Mouse (Mus musculus): ENCODE results near the gene Syne2. TPM values are rescaled to one million over a fixed set of nuclear protein-coding genes. Genes with fewer than 3 reads are reported as not detected.

Syne2 gene
- polyA plus RNA-seq, 1 experiment, result 28.9 TPM

DNA sequence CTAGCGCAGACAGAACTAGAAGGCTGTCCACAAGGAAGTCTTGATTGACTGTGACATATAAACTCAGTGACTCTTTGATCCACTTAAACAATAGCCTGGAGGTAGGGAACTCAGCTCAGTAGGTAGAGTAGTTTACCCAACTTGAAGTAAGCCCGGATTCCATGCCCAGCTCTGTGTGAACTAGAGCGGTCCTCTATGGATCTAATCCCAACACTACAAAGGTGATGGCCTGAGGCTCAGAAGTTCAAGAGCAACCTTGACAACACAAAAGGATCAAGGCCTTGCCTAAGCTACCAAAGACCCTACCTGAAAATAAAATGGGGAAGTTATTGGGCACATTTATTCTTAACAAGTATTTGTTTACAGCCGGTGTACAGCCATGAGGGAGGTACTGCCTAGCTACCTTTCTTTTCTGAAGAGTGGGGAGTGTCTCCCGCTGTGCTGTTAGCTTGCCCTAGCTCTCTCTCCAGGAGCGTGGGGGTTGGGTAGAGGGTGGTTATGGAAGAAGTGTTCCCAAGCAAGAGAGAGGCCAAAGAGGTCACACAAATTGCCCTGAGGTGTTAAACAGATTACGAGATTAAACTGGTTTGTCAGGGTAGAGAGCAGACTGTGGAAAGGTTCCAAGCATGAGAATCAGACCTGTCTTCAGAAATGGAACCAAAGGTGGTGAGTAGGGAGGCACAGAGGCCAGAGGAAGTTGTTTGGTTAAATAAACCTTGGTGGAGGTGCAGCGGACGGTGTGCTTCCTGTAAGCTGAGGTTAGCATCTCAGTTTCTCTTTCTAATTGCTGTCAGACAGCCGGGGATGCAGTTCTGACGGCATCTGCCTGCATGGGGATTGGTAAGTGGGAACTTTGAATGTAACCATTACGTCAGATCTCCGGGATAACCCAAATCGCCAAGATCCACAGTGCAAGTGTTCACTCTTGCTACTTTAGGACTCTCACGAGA lies 268.3 kb downstream of the Syne2 start:
- H3K27me3 ChIP-seq (ENCODE audit: control insufficient read depth, insufficient read depth, low read length, poor library complexity, severe bottlenecking), result no peaks in the 10 kb centered on the region
- H3K4me1 ChIP-seq (ENCODE audit: control insufficient read depth, insufficient read depth, low read length), result peaks cover 4% of the 10 kb centered on the region
- TF ChIP-seq POLR2A (IDR thresholded peaks at IDR 0.05; ENCODE audit: insufficient read depth, low read length), result no peak
- TF ChIP-seq EP300 (IDR thresholded peaks at IDR 0.05; ENCODE audit: insufficient read depth, low read depth, low read length), result no peak
- no peak for TF ChIP-seq CTCF (IDR thresholded peaks at IDR 0.05; ENCODE audit: low read depth, low read length)
- H3K4me3 ChIP-seq (ENCODE audit: low read depth, low read length), result no peak overlapping the region
- H3K9me3 ChIP-seq (replicated peaks; ENCODE audit: control insufficient read depth, insufficient read depth, low read length, poor library complexity, severe bottlenecking), result no peaks in the 10 kb centered on the region
- H3K9ac ChIP-seq (ENCODE audit: low read depth, poor library complexity, severe bottlenecking), result no peak overlapping the region
- H3K27ac ChIP-seq (ENCODE audit: insufficient read depth, low read length), result no peak overlapping the region
- no peaks in the 10 kb centered on the region for H3K36me3 ChIP-seq (ENCODE audit: control insufficient read depth, insufficient read depth, low read length, poor library complexity, severe bottlenecking)

DNA sequence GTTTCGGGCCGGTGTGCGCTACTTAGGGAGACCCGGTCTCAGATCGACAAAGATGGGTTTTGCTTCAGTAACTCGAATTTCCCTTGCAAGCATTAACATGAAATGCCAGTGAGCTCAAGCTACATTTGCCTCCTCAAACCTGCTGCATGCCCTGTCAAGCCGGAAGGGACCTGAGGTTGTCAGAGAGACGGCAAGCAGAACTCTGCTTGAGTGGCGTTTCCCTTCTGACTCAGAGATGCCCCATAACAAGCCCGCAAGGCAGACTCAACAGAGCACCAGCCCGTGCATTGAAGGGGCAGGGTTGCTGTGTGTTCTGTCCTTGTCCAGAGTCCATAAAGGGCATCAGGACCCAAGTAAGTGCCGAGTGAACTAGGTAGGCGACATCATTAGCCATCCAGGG lies 269.1 kb downstream of the Syne2 start:
- Histone ChIP-seq H3K4me3 (ENCODE audit: low read depth, low read length) (no peak overlapping the region), H3K27me3 (ENCODE audit: control insufficient read depth, insufficient read depth, low read length, poor library complexity, severe bottlenecking) (no peaks in the 10 kb centered on the region), H3K27ac (ENCODE audit: insufficient read depth, low read length) (no peak overlapping the region), H3K9me3 (replicated peaks; ENCODE audit: control insufficient read depth, insufficient read depth, low read length, poor library complexity, severe bottlenecking) (no peaks in the 10 kb centered on the region), H3K36me3 (ENCODE audit: control insufficient read depth, insufficient read depth, low read length, poor library complexity, severe bottlenecking) (no peaks in the 10 kb centered on the region), H3K9ac (ENCODE audit: low read depth, poor library complexity, severe bottlenecking) (no peak overlapping the region), H3K4me1 (ENCODE audit: control insufficient read depth, insufficient read depth, low read length) (peaks cover 2% of the 10 kb centered on the region)
- TF ChIP-seq CTCF (IDR thresholded peaks at IDR 0.05; ENCODE audit: low read depth, low read length) (no peak), EP300 (IDR thresholded peaks at IDR 0.05; ENCODE audit: insufficient read depth, low read depth, low read length) (no peak), POLR2A (IDR thresholded peaks at IDR 0.05; ENCODE audit: insufficient read depth, low read length) (no peak)

DNA sequence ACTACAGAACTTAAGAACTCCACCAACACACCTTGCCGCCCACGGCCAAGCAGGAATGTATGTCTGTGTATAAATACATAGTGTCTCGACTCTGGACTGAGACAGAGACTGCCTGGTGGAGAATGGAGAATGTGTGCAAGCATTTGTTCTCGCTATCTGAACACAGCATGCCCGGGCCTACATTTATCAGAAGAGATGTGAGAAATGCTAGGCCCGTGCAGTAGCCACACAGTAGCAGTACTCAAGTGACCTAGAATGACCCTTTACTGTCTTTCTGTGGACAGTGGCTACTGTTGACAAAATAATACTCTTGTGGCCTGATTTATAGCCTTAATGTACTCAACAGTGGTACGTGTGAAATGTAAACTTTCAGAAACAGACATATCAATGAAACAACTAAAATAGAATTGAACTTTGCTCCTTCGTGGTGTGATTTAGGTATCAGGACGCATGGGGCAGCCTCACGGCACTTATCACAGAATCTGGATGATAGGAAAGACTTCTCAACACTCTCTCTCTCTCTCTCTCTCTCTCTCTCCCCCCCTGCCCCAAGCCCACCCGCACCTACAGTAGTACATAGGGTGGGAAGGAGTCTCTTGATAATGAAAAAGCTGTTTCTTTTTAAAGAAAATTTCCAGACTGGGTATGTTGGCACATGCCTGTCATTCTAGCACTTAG lies 275.0 kb downstream of the Syne2 start:
- H3K27me3 ChIP-seq (ENCODE audit: control insufficient read depth, insufficient read depth, low read length, poor library complexity, severe bottlenecking), result no peaks in the 10 kb centered on the region
- no peak for TF ChIP-seq POLR2A (IDR thresholded peaks at IDR 0.05; ENCODE audit: insufficient read depth, low read length)
- no peak for TF ChIP-seq CTCF (IDR thresholded peaks at IDR 0.05; ENCODE audit: low read depth, low read length)
- TF ChIP-seq EP300 (IDR thresholded peaks at IDR 0.05; ENCODE audit: insufficient read depth, low read depth, low read length), result no peak
- no peaks in the 10 kb centered on the region for H3K9me3 ChIP-seq (replicated peaks; ENCODE audit: control insufficient read depth, insufficient read depth, low read length, poor library complexity, severe bottlenecking)
- H3K4me1 ChIP-seq (ENCODE audit: control insufficient read depth, insufficient read depth, low read length), result no peaks in the 10 kb centered on the region
- H3K9ac ChIP-seq (ENCODE audit: low read depth, poor library complexity, severe bottlenecking), result no peak overlapping the region
- no peak overlapping the region for H3K27ac ChIP-seq (ENCODE audit: insufficient read depth, low read length)
- no peaks in the 10 kb centered on the region for H3K36me3 ChIP-seq (ENCODE audit: control insufficient read depth, insufficient read depth, low read length, poor library complexity, severe bottlenecking)
- H3K4me3 ChIP-seq (ENCODE audit: low read depth, low read length), result no peak overlapping the region

DNA sequence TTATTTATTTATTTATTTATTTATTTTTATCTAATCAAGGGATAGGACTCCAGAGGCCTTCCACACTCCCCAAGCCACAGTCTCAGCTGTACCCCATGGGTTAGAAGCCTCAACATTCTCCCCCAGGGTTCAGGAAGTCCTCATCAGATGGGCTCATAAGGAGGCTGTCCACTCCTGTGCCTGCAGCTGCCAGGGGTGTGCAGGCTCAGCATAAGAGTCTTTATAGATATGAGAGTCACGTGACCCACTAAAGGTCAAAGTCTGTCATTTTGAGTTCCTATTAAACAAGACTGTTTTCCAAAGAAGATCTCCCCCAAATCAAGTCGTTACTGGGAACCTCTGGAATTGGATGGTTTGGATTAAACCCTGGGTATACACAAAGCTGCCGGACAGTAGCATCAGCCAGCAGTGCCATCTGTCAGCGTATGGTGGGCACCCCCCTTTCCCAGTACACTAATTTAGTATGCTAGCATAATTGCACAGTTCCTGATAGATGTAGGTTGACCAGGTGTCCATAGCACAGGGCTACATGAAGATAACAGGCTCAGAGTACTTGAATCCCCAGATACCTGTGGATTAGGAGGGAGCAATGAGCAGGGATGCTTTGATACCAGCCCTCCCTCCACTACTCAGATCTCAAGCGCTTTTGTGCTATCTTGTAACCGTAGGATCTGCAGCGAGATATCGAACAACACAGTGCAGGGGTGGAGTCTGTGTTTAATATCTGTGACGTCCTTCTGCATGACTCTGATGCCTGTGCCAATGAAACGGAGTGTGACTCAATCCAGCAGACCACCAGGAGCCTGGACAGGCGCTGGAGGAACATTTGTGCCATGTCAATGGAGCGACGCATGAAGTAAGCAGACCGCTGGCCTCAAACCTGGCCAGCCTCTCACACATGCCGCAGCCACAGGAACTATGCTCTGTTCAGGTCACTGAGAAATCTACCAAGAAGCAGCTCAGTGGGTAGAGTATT lies 276.0 kb downstream of the Syne2 start:
- H3K36me3 ChIP-seq (ENCODE audit: control insufficient read depth, insufficient read depth, low read length, poor library complexity, severe bottlenecking), result no peaks in the 10 kb centered on the region
- H3K9ac ChIP-seq (ENCODE audit: low read depth, poor library complexity, severe bottlenecking), result no peak overlapping the region
- H3K9me3 ChIP-seq (replicated peaks; ENCODE audit: control insufficient read depth, insufficient read depth, low read length, poor library complexity, severe bottlenecking), result no peaks in the 10 kb centered on the region
- no peak overlapping the region for H3K27ac ChIP-seq (ENCODE audit: insufficient read depth, low read length)
- no peak overlapping the region for H3K4me3 ChIP-seq (ENCODE audit: low read depth, low read length)
- no peaks in the 10 kb centered on the region for H3K4me1 ChIP-seq (ENCODE audit: control insufficient read depth, insufficient read depth, low read length)
- H3K27me3 ChIP-seq (ENCODE audit: control insufficient read depth, insufficient read depth, low read length, poor library complexity, severe bottlenecking), result no peaks in the 10 kb centered on the region
- TF ChIP-seq CTCF (IDR thresholded peaks at IDR 0.05; ENCODE audit: low read depth, low read length) (no peak), EP300 (IDR thresholded peaks at IDR 0.05; ENCODE audit: insufficient read depth, low read depth, low read length) (no peak), POLR2A (IDR thresholded peaks at IDR 0.05; ENCODE audit: insufficient read depth, low read length) (no peak)

DNA sequence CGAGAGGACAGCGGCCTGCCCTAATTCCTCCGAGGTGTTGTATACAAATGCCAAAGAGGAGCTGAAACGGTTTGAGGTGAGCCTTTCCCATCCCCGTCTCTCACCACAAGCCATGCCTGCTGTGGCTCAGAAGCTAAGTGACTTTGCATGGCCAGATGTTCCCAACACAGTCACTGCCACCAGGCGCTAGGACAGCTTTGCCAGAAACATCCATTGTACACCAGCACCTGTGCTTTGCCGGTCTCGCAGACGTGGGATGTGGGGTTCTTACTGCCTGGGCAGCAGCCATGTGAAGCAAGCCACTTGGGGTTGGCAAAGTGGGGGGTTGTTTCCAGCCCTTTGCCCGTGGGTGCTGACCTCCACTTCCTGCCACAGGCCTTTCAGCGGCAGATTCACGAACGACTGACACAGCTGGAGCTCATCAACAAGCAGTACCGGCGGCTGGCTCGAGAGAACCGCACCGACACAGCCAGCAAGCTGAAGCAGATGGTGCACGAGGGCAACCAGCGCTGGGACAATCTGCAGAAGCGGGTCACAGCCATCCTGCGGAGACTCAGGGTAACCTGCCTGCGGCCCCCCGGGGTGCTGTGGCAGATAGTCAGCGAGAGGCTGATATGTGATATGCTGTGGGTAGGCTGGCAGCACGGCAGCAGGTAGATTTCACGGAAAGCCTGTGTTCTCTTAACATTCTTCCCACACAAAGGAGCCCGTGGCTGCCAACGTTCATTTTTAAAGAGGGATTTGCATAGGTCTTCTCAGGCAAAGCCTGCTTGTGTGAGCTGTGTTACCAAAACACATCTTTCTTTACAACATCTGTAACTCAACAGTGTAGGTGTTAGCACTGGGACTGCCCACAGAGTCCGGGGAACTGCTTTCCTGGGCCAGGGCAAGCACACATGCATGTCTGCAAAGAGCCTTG lies 277.4 kb downstream of the Syne2 start:
- H3K4me1 ChIP-seq (ENCODE audit: control insufficient read depth, insufficient read depth, low read length), result no peaks in the 10 kb centered on the region
- H3K4me3 ChIP-seq (ENCODE audit: low read depth, low read length), result no peak overlapping the region
- no peak overlapping the region for H3K27ac ChIP-seq (ENCODE audit: insufficient read depth, low read length)
- no peaks in the 10 kb centered on the region for H3K27me3 ChIP-seq (ENCODE audit: control insufficient read depth, insufficient read depth, low read length, poor library complexity, severe bottlenecking)
- H3K36me3 ChIP-seq (ENCODE audit: control insufficient read depth, insufficient read depth, low read length, poor library complexity, severe bottlenecking), result no peaks in the 10 kb centered on the region
- H3K9me3 ChIP-seq (replicated peaks; ENCODE audit: control insufficient read depth, insufficient read depth, low read length, poor library complexity, severe bottlenecking), result no peaks in the 10 kb centered on the region
- no peak overlapping the region for H3K9ac ChIP-seq (ENCODE audit: low read depth, poor library complexity, severe bottlenecking)
- TF ChIP-seq POLR2A (IDR thresholded peaks at IDR 0.05; ENCODE audit: insufficient read depth, low read length) (no peak), EP300 (IDR thresholded peaks at IDR 0.05; ENCODE audit: insufficient read depth, low read depth, low read length) (no peak), CTCF (IDR thresholded peaks at IDR 0.05; ENCODE audit: low read depth, low read length) (no peak)

All from ES-Bruce4 (cell line).